Mouse (Mus musculus): ENCODE measurements around the gene Nrip1.

Gene Nrip1

DNA sequence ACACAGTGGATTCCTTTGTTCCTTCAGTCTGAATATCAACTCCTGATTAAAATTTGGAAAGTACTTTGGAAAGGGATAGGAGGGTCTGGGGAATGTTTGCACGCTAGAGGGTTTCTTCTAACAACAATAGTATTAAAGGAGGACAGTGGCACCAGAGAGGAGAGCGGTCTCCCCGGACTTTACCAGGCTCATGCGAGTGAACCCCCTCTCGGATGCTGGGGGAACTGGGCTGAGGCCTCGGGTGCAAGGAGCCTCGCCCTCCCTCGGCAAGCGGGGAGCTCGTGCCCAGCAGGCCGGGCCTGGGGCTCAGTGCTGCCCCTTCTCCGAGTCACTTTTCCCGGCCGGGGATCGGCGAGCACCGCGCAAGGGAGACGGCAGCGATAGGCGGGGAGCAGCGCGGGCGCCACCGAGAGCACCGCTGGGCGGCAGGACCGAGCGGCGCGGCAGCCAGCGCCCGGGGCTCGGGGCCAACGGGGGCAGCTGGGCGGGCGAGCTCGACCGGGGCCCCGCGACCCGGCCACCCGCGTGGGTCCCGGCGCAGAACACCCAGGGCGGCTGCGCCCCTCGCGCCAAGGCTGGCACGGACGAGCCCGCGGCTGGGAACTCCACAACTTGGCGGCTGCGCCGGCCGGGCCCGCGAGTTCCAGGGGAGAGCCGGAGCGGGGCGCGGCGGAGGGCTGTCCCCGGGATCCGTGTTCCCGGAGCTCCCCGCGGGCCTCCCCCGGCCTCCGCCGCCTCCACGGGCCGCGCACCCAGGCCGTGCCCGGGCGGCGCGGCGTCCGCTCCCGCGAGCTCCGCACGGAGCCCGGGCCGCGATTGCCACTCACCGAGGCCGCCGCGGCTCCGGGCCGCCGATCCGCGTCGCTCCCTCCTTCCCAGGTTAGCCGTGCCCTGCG, 1.3 kb downstream of the Nrip1 start:
- peak; percentile 80 for DNase-seq (ENCODE audit: extremely low spot score, low spot score)

GRCm38 (mm10) chr16:76371614-76371917, 2.1 kb downstream of the Nrip1 start:
- DNase-seq (ENCODE audit: extremely low spot score, low spot score) = no peak

DNA sequence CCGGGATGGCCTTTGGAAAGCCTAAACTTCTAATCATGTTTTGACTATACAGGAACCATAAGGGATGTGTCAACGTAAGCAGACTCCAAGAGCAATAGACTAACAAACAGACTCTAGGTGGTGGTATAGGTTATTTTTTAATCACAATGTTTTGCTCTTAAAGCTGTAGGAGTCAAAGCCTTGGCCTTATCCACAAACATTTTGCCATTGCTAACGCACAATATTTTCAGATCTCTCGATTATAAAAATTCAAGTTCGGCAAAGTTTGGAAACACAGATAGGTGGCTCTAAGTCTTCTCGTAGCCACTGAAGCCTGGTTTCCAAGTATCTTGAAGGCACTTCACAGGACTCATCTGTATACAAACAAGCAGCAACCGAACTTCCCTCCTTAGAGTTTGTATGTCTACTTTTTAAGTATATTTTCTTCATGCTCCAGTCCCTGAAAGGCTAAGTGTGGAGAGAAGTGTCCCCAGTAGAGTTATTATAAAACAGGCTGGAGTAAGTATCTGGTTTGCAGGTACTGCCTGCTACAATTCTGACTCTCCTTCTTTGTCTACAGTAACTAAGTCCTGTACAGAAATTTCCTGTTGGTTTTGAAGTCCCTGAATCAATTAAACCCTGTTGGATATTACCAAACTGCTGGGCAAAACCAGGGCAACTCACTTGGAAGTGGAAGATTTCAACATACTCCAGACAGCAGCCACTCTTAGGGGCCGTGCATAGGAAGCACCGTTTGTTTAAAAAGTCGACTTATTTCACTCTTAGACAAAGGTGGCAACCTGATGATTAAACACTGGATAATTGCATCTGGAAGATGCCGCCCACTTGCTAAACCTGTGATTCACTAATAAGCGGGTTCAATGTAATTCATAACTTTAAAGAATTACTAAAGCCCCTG, 2.7 kb downstream of the Nrip1 start:
- DNase-seq (ENCODE audit: extremely low spot score, low spot score) = no peak

DNA sequence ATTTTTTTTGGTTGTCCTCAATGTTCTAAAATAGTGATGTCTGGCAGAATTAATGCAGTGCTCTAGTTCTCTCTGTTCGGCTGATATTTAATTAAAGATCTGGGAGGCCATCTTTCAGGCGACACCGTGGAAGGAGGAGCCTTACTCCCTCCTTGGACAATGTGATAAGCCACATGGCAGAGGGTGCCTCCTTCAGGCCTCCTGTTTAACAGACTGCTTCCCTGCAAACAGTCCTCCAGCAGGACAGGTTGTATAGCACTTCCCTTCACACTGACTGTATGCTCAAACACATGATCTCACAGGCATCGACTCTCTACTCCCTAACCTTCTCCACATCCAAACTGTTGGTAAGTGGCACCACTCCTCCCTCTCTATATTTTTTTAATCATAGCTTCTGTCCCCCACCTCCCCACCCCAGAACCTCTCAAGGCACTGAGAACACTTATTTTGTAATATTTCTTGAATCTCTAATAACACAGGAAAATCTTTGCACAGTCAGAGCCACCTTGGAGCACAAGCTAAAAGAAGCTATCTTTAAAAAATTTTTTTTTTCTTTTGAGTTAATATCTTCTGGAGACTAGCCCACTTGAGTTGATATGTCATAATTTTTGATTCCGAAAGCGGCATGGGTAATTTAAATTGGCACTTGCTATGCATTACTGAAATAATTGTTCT, 3.4 kb downstream of the Nrip1 start:
- DNase-seq (ENCODE audit: extremely low spot score, low spot score) = no peak

DNA sequence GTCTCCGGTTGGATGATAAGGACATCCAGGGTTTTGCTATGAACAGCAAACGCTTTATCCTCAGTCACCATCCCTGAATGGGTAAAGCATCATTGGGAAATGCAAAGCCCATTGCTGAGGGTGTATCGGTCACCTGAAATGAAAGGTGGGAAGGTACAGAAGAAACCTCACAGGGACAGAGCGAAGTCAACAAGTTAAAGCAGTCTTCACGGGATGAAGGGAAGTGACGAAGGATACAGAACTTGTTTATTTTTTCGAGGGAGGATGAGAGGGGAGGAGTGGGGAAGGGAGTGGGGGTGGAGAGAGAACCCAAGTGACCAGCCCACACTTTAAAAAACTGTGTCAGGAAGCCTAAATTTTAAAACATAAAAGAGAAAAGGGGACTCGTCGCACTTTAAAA, 4.4 kb downstream of the Nrip1 start:
- DNase-seq (ENCODE audit: extremely low spot score, low spot score) = no peak

GRCm38 (mm10) chr16:76367261-76367908, 6.2 kb downstream of the Nrip1 start:
- no peak for DNase-seq (ENCODE audit: extremely low spot score, low spot score)

DNA sequence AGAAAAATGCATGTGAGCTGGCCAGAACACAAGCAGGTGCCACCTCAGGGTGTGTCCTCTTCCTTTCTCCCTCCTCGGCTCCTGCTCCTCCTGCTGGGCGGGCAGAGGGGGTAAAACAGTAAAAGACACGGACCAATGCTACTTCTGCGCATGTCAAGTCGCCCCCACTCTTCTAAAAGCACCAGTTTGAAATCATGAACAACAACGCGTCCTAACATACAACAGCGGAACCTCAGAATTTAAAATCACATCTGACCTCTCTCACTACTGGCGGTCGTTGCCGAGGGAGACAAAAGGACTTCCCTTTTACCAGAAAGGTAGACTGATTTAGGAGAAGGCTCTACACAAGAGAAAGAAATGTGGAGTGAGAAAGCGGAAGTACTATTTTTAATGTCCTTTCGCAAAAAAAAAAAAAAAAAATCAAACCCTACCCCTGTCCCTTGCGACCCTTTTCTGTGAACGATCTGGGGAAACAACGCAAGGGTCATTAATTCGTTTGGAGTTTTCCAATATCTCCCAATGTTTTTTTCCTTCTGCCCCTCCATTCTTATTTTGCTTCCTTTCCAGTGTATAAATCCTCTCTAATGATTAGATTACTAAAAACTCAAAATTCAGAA, 7.7 kb downstream of the Nrip1 start:
- DNase-seq (ENCODE audit: extremely low spot score, low spot score) = no peak

GRCm38 (mm10) chr16:76365237-76365636, 8.4 kb downstream of the Nrip1 start:
- DNase-seq (ENCODE audit: extremely low spot score, low spot score) = no peak

DNA sequence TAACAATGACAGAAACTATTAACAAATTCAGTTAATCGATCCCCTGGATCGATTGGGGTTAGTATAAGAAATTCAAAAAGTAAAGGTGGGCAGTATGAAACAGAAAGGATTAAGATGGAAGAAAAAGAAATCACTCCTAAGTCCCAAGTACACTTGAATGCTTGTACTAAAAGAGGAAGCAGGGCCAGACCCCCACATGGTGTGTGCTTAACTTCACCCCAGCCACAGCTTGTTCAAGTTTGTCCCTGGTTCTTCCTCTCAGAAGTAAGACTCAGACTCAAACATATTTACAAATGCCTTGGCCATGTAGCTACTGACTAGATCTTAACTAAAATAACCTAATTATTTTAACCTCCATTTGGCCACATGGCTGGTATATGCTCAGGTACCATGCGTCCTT, 10.0 kb downstream of the Nrip1 start:
- DNase-seq (ENCODE audit: extremely low spot score, low spot score) = no peak

- DNase-seq (ENCODE audit: extremely low spot score, low spot score) = no peak
Observed at GRCm38 (mm10) chr16:76362982-76363381, 10.6 kb downstream of the Nrip1 start.

DNA sequence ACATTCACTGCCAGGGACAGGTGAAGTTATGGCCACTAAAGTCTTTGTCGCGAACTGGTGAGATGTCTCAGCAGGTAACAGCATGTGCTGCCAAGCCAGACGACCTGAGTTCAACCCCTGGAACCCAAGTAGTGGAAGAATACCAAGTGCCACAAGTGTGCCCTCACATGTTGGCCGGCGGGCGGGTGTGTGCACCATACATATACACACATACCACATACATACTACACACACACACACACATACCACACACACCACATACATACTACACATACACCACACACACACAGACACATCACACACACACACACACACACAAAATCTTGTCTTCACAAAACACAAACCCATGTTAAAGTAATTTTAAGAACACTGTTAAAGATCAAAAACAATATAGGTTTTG, 13.2 kb downstream of the Nrip1 start:
- DNase-seq (ENCODE audit: extremely low spot score, low spot score) = no peak

- no peak for DNase-seq (ENCODE audit: extremely low spot score, low spot score)
Observed at GRCm38 (mm10) chr16:76358757-76359156, 14.9 kb downstream of the Nrip1 start.

DNA sequence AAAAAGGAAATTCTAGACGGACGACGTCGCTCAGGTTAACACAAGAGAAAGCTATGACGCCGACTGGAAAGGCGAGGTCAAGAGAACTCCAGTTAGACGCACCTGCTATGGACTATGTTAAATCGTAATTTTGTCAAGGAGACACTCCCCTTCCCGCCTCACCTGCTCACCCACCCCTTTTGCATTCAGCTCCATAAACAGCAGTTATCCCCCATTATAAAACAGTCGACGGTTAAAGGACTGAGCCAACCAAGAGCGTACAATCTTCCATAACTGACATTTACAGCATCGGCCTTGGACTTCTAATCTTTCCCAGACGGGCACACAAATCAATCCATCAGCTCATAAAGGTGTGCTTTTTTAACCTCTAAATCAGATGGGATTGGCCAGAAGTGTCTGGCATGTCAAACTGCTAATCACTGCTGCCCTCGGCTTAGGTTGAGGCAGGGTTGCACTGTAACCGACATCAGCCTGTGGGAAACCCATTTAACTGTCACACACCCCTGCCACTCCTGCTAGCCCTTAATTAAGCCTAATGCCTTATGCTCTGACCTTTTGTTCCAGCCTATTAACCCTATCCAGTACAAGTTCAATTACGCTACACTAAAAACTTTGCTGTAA, 15.4 kb downstream of the Nrip1 start:
- no peak for DNase-seq (ENCODE audit: extremely low spot score, low spot score)

GRCm38 (mm10) chr16:76357155-76357554, 16.5 kb downstream of the Nrip1 start:
- no peak for DNase-seq (ENCODE audit: extremely low spot score, low spot score)

DNA sequence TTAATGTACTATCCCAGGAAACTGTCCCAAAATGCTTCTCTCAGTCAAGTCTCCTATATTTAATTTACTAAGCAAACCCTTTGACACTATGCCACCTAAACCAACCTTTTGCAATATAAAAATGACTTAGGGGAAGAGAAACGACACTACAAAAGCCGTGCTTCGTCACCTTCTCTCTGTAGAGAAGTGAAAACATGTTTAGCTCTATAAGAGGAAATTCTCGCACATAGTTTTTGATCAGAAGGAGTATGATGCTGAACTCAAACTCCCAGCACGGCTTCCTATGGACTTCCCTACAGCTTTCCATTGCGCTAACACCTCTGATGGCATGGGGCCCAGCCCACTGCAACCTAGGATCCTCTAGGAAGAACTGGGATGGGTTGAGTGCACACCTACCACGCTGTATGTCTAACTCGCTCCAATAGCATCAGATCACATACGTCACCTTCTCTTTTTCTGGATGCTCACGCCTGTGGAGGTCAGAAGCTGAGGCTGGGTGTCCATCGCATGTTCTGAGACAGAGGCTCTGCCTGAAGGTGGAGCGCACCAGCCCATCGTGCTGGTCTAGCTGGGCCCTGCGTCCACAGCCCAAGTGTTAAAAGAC, 17.6 kb downstream of the Nrip1 start:
- no peak for DNase-seq (ENCODE audit: extremely low spot score, low spot score)

GRCm38 (mm10) chr16:76355267-76355666, 18.4 kb downstream of the Nrip1 start:
- no peak for DNase-seq (ENCODE audit: extremely low spot score, low spot score)

DNA sequence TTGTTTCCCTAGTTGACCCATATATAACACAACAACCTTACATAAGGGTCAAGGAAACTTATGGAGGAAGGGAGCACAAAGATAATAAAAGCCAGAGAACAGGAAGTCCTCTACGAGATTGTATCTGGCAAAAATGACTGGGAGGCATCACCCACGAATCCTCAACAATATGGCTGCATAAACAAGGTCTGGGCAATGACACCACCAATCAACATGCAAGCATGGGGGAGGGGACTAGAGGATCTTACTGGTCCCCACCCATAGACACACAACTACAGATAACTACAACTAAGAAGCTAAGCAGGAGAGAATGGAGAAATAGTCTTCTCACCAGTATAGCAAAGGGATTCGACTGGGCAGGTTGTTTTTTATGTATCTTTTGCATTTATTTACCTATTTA, 18.8 kb downstream of the Nrip1 start:
- DNase-seq (ENCODE audit: extremely low spot score, low spot score) = no peak

DNA sequence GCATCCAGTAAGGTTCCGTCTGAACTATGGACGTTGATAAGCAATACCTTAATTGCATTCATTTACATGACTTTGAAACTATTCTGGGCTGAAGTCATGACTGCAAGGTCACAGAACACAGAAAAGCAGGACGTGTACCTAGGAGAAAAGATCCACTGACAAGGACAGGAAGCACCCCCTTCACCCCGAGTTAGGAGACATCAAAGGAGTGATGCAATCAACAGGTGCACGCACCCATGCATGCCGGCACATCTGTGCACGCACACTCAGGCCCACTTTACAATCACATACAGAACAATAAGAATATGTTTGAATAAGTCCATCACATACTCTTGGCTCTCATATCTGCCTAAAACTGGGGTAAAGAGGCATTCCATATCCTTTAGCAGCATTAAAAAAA, 19.3 kb downstream of the Nrip1 start:
- DNase-seq (ENCODE audit: extremely low spot score, low spot score) = no peak

GRCm38 (mm10) chr16:76350922-76351321, 22.7 kb downstream of the Nrip1 start:
- DNase-seq (ENCODE audit: extremely low spot score, low spot score) = no peak

- no peak for DNase-seq (ENCODE audit: extremely low spot score, low spot score)
Observed at GRCm38 (mm10) chr16:76349053-76349452, 24.6 kb downstream of the Nrip1 start.
